Mouse (Mus musculus) ES-E14 (cell line): Measurements from ENCODE around the gene Dgcr6. TPM values are rescaled to one million over a fixed set of nuclear protein-coding genes. Genes with fewer than 3 reads are reported as not detected.

Experiments used
- DNase-seq: peaks from one replicate; pipeline ENCODE4 v3.0.0-alpha.2; 2013; ENCODE audit warnings: low read depth, low spot score
- H3K27ac ChIP-seq: 2 replicates; pipeline ENCODE4 v1.5.1; 2012; ENCODE audit warnings: low read depth, mild to moderate bottlenecking, low read length, moderate library complexity, mixed read lengths; ENCODE audit not compliant: poor library complexity, insufficient read depth, severe bottlenecking
- H3K36me3 ChIP-seq: 2 replicates; pipeline ENCODE4 v1.6.1; 2012; ENCODE audit warnings: mild to moderate bottlenecking, low read length, moderate library complexity, mixed read lengths; ENCODE audit not compliant: control insufficient read depth, poor library complexity, insufficient read depth, severe bottlenecking
- H3K4me1 ChIP-seq, 2 experiments: fragments of 150-350 bp in 1 of 2; sonication (generic) in 1 of 2; 2 replicates each; pipeline ENCODE4 v1.6.1; 2012; ENCODE audit warnings: low read length in 2 of 2, mild to moderate bottlenecking in 1 of 2, mixed read lengths in 1 of 2; ENCODE audit not compliant: control insufficient read depth in 2 of 2, insufficient read depth in 2 of 2, poor library complexity in 1 of 2
- H3K4me3 ChIP-seq, 2 experiments: fragments of 150-350 bp in 1 of 2; sonication (generic) in 1 of 2; 2 replicates each; pipeline ENCODE4 v1.5.1; 2012; ENCODE audit warnings: low read length in 2 of 2, low read depth in 1 of 2, mild to moderate bottlenecking in 1 of 2, mixed read lengths in 1 of 2; ENCODE audit not compliant: insufficient read depth in 1 of 2, poor library complexity in 1 of 2, severe bottlenecking in 1 of 2
- H3K9ac ChIP-seq: 2 replicates; pipeline ENCODE4 v1.6.1; 2012; ENCODE audit warnings: low read depth, mild to moderate bottlenecking, low read length, mixed read lengths; ENCODE audit not compliant: poor library complexity, insufficient read depth, severe bottlenecking
- H3K9me3 ChIP-seq: fragments of 150-350 bp; sonication (generic); 2 replicates; pipeline ENCODE4 v1.6.1; 2012; ENCODE audit warnings: low read depth, mild to moderate bottlenecking, low read length; ENCODE audit not compliant: control insufficient read depth, insufficient read depth
- CHD2 ChIP-seq: IDR thresholded peaks from 2 replicates; pipeline ENCODE4 v1.6.1; 2014; ENCODE audit warnings: mild to moderate bottlenecking, low read depth, low read length, inconsistent platforms
- HCFC1 ChIP-seq: IDR thresholded peaks from 2 replicates; pipeline ENCODE4 v1.6.1; 2012; ENCODE audit warnings: low read length, inconsistent platforms, borderline replicate concordance; ENCODE audit not compliant: insufficient read depth
- MAFK ChIP-seq: IDR thresholded peaks from 2 replicates; pipeline ENCODE4 v1.6.1; 2014; ENCODE audit warnings: mild to moderate bottlenecking, low read depth, low read length, inconsistent platforms; ENCODE audit not compliant: insufficient read depth
- ZC3H11A ChIP-seq: IDR thresholded peaks from 2 replicates; pipeline ENCODE4 v1.6.1; 2012; ENCODE audit warnings: low read depth, mild to moderate bottlenecking, inconsistent platforms, low read length, borderline replicate concordance
- ZNF384 ChIP-seq: IDR thresholded peaks from 2 replicates; pipeline ENCODE4 v1.6.1; 2012; ENCODE audit warnings: low read depth, low read length, inconsistent platforms
- in situ Hi-C, 2 experiments: fragments of 600-800 bp; cut with MboI; formaldehyde crosslinking; loops; one replicate each; pipeline ENCODE4 v1.15.1; 2025; ENCODE audit warnings: low sequenced_read_pairs in 2 of 2, inconsistent platforms in 1 of 2; ENCODE audit not compliant: unreplicated experiment in 2 of 2
- total RNA-seq: library from RNA; depleted of rRNA; stranded (reverse); fragments of 300-350 nt; gene quantifications from 2 replicates; pipeline ENCODE4 v1.2.3, GENCODE M21; 2012; rRNA removed

The Dgcr6 gene
- total RNA-seq, 1 experiment: 30.9 TPM

GRCm38 (mm10) chr16:18108221-18108966 lies 55.7 kb downstream of the Dgcr6 start:
- H3K36me3 ChIP-seq: no peaks in the 10 kb centered on the region
- H3K4me3 ChIP-seq: no peak overlapping the region
- no peaks in the 10 kb centered on the region; the same call in 1 of the 2 replicates for H3K9me3 ChIP-seq
- no peak for DNase-seq
- H3K27ac ChIP-seq: no peak overlapping the region
- H3K4me1 ChIP-seq: peaks cover 0 to 5% of the 10 kb centered on the region in 2 experiments; a peak in 2 of 4 replicates
- TF ChIP-seq ZNF384 (no peak), ZC3H11A (peak; percentile 55; the same call in 1 of the 2 replicates)
- in situ Hi-C loops: loop anchor here in 1 of 2 experiments (10.0 kb wide), 1 partner anchor 106 kb away; the partner anchor contains the start of gene Ccdc188
- H3K9ac ChIP-seq: no peak overlapping the region

- Histone ChIP-seq H3K36me3 (no peaks in the 10 kb centered on the region), H3K27ac (no peak overlapping the region), H3K9ac (no peak overlapping the region), H3K4me1 (no peaks in the 10 kb centered on the region), H3K9me3 (no peaks in the 10 kb centered on the region; the same call in 1 of the 2 replicates), H3K4me3 (no peak overlapping the region)
- DNase-seq: no peak
- no peak for TF ChIP-seq ZNF384
- no peak for TF ChIP-seq ZC3H11A
- TF ChIP-seq MAFK: no peak
- no peak for TF ChIP-seq CHD2
- TF ChIP-seq HCFC1: no peak
- in situ Hi-C loops: no loop called here
These were observed 58.4 kb downstream of the Dgcr6 start for GRCm38 (mm10) chr16:18111042-18111441.

- H3K27ac ChIP-seq: no peak overlapping the region
- H3K4me3 ChIP-seq: no peak overlapping the region
- in situ Hi-C loops: no loop called here
- no peaks in the 10 kb centered on the region; a peak in 1 of 4 replicates for H3K4me1 ChIP-seq
- TF ChIP-seq ZC3H11A (no peak), CHD2 (no peak), HCFC1 (no peak)
- no peaks in the 10 kb centered on the region for H3K9me3 ChIP-seq
- no peaks in the 10 kb centered on the region for H3K36me3 ChIP-seq
- no peak for DNase-seq
- H3K9ac ChIP-seq: no peak overlapping the region
These were observed 63.8 kb downstream of the Dgcr6 start for GRCm38 (mm10) chr16:18116467-18116866.

DNA sequence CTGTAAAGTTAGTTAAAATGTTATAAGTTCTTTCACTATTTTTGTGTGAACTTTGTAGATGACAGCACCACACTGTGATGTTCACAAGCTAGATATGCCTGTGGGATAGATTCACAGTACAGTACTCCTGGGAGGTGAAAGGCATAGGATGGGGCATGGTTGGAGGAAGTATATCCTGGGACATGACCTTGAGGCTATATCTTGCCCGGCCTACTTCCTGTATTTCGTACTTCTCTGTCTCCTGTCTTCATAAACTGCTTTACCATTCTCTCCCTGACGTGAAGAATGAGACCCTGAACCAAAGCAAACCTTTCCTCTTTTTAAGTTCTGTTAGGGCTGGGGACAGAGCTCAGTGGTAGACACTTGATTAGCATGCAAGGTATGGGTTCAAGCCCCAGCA lies 65.6 kb downstream of the Dgcr6 start:
- Histone ChIP-seq H3K4me3 (no peak overlapping the region), H3K4me1 (no peaks in the 10 kb centered on the region; a peak in 1 of 4 replicates), H3K9me3 (no peaks in the 10 kb centered on the region), H3K36me3 (no peaks in the 10 kb centered on the region), H3K27ac (no peak overlapping the region), H3K9ac (no peak overlapping the region)
- in situ Hi-C loops: no loop called here
- TF ChIP-seq ZNF384: no peak
- no peak for TF ChIP-seq ZC3H11A
- no peak for TF ChIP-seq CHD2
- no peak for DNase-seq

DNA sequence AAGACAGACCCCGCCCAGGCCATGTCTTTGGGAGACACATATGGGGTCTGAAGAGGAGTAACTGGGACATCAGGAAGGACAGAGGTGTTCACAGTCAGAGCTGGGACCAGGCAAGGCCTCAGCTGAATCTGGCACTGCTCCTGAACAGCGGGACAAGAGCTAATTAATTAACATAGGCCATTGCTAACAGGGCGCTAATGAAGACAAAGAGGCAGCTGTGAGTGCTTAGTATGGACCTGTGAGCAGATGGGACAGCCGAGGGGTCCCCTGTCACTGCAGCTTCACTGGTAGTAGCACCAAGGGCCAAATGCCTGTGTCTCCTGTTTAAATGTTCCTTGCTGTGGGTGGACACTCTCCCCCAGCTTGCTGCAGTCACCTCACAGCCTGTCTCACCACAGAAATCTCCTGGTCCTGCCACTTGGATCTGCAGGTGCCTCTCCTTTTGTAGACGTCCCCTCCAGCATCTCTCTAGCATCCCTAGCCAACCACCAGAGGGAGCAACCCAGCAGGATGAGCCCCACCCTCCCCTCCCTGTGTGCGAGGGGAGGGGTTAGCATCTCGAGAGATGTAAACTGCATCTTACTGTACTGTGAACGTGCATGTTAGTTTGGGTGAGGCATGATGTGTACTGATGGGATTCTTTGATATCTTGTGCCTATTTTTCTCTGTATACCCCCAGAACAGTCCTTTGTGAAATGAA lies 66.5 kb downstream of the Dgcr6 start:
- in situ Hi-C loops: no loop called here
- TF ChIP-seq ZC3H11A: 0 out of 2 replicates have a peak, but pooled peaks have one; percentile 12
- TF ChIP-seq MAFK: no peak
- no peak for TF ChIP-seq ZNF384
- no peak for TF ChIP-seq HCFC1
- no peak for TF ChIP-seq CHD2
- Histone ChIP-seq H3K9me3 (no peaks in the 10 kb centered on the region), H3K27ac (no peak overlapping the region), H3K4me1 (no peaks in the 10 kb centered on the region; a peak in 1 of 4 replicates), H3K4me3 (no peak overlapping the region), H3K9ac (no peak overlapping the region), H3K36me3 (no peaks in the 10 kb centered on the region)
- DNase-seq: peak; percentile 51

Other genes starting within 250 kb of the Dgcr6 start
- gene B830017H08Rik, start 219.7 kb upstream of the Dgcr6 start, total RNA-seq: 0.16 TPM in 1 of 2 replicates, not detected in the other
- 2.4 and 3.5 TPM in 2 replicates for gene Car15, start 214.5 kb upstream of the Dgcr6 start, total RNA-seq
- 0.22 and 1.5 TPM in 2 replicates for gene Gm20518, start 161.2 kb upstream of the Dgcr6 start, total RNA-seq
- gene Tssk1, start 158.6 kb upstream of the Dgcr6 start, total RNA-seq: 0.16 TPM in 1 of 2 replicates, not detected in the other
- gene Dgcr2, start 154.3 kb upstream of the Dgcr6 start, total RNA-seq: 78.0 and 112 TPM in 2 replicates
- 0.16 and 0.18 TPM in 2 replicates for gene Tssk2, start 154.2 kb upstream of the Dgcr6 start, total RNA-seq
- gene Ess2, start 141.5 kb upstream of the Dgcr6 start, total RNA-seq: 27.2 and 30.2 TPM in 2 replicates
- gene Gsc2, start 137.8 kb upstream of the Dgcr6 start, total RNA-seq: 0.85 and 1.2 TPM in 2 replicates
- 97.9 and 111 TPM in 2 replicates for gene Slc25a1, start 124.6 kb upstream of the Dgcr6 start, total RNA-seq
- gene Vpreb2, start 72.4 kb upstream of the Dgcr6 start, total RNA-seq: not detected in 2 replicates
- 39.6 and 73.6 TPM in 2 replicates for gene Prodh, start 37.3 kb downstream of the Dgcr6 start, total RNA-seq
- gene Rtn4r, start 74.8 kb downstream of the Dgcr6 start, total RNA-seq: 0.22 and 0.48 TPM in 2 replicates
- gene Ccdc188, start 165.0 kb downstream of the Dgcr6 start, total RNA-seq: not detected in 2 replicates
- 16.2 and 17.0 TPM in 2 replicates for gene Zdhhc8, start 182.3 kb downstream of the Dgcr6 start, total RNA-seq
- gene Trmt2a, start 195.8 kb downstream of the Dgcr6 start, total RNA-seq: 99.3 and 102 TPM in 2 replicates
- 302 and 410 TPM in 2 replicates for gene Ranbp1, start 195.9 kb downstream of the Dgcr6 start, total RNA-seq
- 0.63 and 1.7 TPM in 2 replicates for gene Gm49776, start 205.5 kb downstream of the Dgcr6 start, total RNA-seq
- 65.7 and 84.1 TPM in 2 replicates for gene Dgcr8, start 236.4 kb downstream of the Dgcr6 start, total RNA-seq